Mouse (Mus musculus) 416B (cell line): ENCODE data around the gene Slc2a3.
"Not testable (repeated sequence)": the region's sequence is repeated elsewhere in the genome, so short reads cannot be mapped to it uniquely, and the experiment has no call there.

ENCODE experiments used
- DNase-seq: peaks from one replicate; pipeline ENCODE4 v3.0.0; 2011; ENCODE audit warnings: low read depth

The Slc2a3 gene

DNA sequence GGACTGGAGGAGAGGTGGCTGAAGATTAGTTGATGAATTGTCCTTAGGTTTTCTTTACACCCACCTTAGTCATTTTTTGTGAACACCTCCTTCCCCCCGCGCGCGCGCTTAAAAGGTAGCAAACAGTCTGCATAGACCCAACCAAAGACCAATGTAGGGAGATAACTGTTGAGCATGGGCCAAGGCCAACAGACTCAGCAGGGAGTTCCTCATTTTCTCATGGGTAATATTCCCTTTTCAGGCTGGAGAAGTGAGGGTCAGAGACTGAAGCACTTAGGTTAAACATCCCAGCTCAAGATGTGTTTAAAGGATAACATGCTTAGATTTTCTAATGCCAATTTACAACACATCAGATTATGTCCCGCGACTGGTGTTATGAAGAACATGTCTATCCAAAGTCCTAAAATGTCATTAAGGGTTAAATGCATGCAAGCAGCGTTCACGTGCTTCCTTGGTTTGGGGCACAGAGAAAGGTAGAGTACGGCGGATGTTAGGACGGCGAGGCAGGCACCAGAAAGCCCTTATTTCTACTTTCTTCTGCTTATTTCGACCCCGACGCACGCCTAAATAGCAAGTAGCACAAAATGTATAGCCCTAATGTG, 37.5 kb downstream of the Slc2a3 start:
- DNase-seq, result peak; percentile 22

DNA sequence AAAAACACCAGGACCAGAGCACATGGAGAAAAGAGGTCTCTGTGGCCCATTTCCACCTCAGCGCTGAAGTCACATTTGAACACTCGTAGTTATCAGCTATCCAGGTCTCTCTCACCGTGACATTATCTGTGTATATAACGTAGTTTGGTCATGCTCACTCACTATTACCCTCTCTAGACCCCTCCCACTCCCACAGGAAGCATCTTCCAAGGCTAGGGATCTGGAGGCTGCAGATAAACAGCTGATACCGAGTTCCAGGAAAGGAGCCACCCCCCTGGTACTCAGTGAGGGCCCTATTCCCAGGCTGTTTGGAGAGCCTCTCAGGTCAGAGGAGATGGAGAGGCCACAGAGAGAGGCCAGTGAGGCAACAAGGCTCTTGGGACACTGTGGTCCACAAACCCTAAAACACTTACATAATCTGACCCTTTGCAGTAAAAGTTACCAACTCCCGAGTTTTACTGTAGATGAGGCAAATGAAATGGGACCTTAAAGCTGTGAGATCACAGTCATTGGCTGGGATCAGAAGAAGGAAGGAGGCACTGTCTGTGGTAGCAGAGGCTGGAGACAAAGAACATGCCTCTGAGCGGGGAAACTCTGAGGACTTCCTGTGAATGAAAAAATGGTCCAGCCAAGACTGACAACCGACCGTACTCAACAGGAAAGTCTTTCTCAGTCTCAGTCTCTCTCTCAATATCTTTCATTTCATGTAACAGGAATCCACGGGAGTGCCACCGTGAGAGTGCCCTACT, 38.3 kb downstream of the Slc2a3 start:
- peak; percentile 63 for DNase-seq

DNA sequence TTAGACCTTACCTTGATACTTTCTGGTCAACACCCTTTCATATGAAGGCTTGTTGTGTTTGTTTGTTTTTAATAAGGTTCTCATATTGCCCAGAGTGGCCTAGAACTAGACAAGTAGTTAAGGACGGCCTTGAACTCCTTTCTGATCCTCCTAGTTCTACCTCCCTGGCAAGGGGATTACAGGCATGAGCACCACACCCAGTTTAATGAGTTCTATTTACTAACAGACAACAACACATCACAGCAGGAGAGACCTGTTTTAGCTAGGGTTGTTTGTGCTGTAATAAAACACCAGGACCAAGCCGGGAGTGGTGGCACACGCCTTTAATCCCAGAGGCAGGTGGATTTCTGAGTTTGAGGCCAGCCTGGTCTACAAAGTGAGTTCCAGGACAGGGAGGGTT, 39.0 kb downstream of the Slc2a3 start:
- no peak for DNase-seq

- DNase-seq, result no peak
Measured at GRCm38 (mm10) chr6:122761901-122762300, 39.5 kb downstream of the Slc2a3 start.

- DNase-seq, result peak; percentile 91
Measured at GRCm38 (mm10) chr6:122761011-122761599, 40.3 kb downstream of the Slc2a3 start.

GRCm38 (mm10) chr6:122758732-122759131, 42.7 kb downstream of the Slc2a3 start:
- peak; percentile 97 for DNase-seq

GRCm38 (mm10) chr6:122755913-122756312, 45.5 kb downstream of the Slc2a3 start:
- DNase-seq, result peak; percentile 69

GRCm38 (mm10) chr6:122750579-122750978, 50.9 kb downstream of the Slc2a3 start:
- DNase-seq, result no peak

GRCm38 (mm10) chr6:122744505-122745249, 56.8 kb downstream of the Slc2a3 start:
- DNase-seq, result no peak

GRCm38 (mm10) chr6:122743353-122743752, 58.1 kb downstream of the Slc2a3 start:
- DNase-seq, result no peak

GRCm38 (mm10) chr6:122742228-122742899, 59.1 kb downstream of the Slc2a3 start:
- peak; percentile 99 for DNase-seq

GRCm38 (mm10) chr6:122741460-122742227, 59.8 kb downstream of the Slc2a3 start:
- peak; percentile 43 for DNase-seq

- peak; percentile 76 for DNase-seq
Measured at GRCm38 (mm10) chr6:122739952-122740351, 61.5 kb downstream of the Slc2a3 start.

DNA sequence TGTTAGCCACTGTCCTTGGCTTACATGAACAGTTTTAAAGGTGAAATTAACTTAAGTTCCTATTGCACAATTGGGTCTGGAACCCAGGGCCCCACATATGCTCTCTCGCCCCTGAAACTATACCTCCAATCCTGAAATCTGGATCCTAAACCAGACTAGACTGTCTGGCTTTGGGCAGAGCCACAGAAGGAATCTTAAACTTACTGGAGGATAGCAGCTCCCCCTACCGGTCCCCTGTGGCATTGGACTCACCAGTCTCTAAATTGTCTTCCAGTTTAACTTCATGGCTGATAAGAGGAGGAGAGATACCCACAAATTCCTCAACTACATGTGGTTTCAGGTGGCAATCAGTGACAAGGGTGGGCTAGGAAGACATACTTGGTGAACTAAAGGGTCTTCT, 81.5 kb downstream of the Slc2a3 start:
- DNase-seq, result peak; percentile 75

- DNase-seq, result peak; percentile 37
Measured at GRCm38 (mm10) chr6:122718224-122718623, 83.2 kb downstream of the Slc2a3 start.

DNA sequence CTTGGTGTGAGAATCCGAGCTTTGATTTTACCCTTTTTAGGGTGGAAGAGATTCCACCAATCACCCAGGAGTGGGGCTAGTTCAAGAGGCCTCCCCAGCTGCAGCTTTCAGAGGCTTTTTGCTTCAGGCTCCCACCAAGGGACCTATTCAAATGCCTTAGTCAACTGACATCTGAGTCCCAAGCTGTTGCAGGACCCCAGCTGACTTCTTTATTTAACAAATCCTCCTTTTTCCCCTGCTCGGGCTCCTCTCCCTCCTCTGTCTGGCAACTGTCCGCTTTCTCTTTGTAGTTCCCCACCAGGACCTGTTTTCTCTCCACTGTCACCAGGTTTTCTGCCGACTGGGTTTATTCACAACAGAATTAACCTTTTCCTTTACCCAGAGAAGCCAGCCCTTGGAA, 85.6 kb downstream of the Slc2a3 start:
- no peak for DNase-seq

- no peak for DNase-seq
Measured at GRCm38 (mm10) chr6:122714707-122715365, 86.6 kb downstream of the Slc2a3 start.

GRCm38 (mm10) chr6:122713116-122713515, 88.3 kb downstream of the Slc2a3 start:
- DNase-seq, result not testable (repeated sequence)

DNA sequence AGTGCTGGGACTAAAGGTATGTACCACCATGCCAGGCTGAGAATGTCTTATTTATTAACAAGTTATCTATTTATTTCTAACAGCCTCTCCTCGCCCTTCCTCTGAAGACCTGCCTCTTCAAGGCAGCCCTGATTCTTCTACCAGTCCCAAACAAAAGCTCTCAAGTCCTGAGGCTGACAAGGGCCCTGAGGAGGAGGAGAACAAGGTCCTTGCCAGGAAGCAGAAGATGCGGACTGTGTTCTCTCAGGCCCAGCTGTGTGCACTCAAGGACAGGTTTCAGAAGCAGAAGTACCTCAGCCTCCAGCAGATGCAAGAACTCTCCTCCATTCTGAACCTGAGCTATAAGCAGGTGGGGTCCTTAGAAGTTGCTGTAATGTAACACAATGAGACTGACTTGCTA, 90.0 kb downstream of the Slc2a3 start:
- no peak for DNase-seq

- peak; percentile 47 for DNase-seq
Measured at GRCm38 (mm10) chr6:122708826-122709225, 92.6 kb downstream of the Slc2a3 start.
